Comparison of ENCODE assay signal across 18 mouse cellular contexts in the genomic region with DNA sequence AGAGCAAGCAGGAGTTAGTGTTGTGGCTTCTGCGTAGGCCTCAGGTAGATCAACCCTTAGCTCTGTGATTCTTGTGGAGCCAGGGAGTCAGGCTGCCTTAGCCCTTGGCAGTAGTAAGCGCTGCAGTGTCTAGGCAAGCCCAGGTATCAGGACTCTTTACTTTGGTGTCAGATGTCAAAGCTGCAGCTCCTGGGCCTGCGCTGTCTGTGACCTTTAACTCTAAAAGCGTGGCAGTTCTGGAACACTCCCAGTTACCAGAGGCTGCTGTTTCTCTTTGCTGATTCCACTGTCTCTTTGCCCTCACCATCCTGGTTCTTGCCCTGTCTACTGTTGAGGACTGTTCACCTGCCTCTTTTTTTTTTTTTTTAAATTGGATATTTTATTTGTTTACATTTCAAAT. TPM values are rescaled to one million over a fixed set of nuclear protein-coding genes. Genes with fewer than 3 reads are reported as not detected.
DNase-seq lines count a peak whose midpoint lies in the region; ATAC-seq and TF ChIP-seq lines count a peak whose summit lies in the region.
"Had no signal": no experiment of that assay in that cellular context is flagged by ENCODE, and none has a peak within 500 bp of the region (broad histone marks: within the 10 kb centered on the region; RNA-seq: fewer than 3 reads in every experiment).

No protein-coding gene starts in this region.

- TF ChIP-seq EP300 in liver, embryonic 14.5 days (IDR thresholded peaks at IDR 0.05; ENCODE audit: low read depth) = no peak

- H3K9me3 ChIP-seq in liver, embryonic 11.5 days (ENCODE audit: control insufficient read depth, low read length) = no peaks in the 10 kb centered on the region
- no peaks in the 10 kb centered on the region for H3K9me3 ChIP-seq in liver, embryonic 14.5 days (ENCODE audit: control insufficient read depth, low read length)
- H3K9me3 ChIP-seq: embryonic facial prominence, embryonic 13.5 days; forebrain, embryonic 10.5 days; hindbrain, embryonic 10.5 days; hindbrain, embryonic 15.5 days had no signal

- H3K9ac ChIP-seq in liver, adult 2 months (ENCODE audit: low read depth, low read length) = no peak overlapping the region
- H3K9ac ChIP-seq in liver, embryonic 11.5 days (ENCODE audit: low read depth, low read length) = no peak overlapping the region
- no peak overlapping the region for H3K9ac ChIP-seq in liver, embryonic 14.5 days (replicated peaks)
- H3K9ac ChIP-seq: embryonic facial prominence, embryonic 13.5 days; heart, embryonic 12.5 days; hindbrain, embryonic 15.5 days had no signal

- 20% methylated on average over 4 of the region's 4 CpGs for WGBS in liver, adult 2 months
- 66% methylated on average over 4 of the region's 4 CpGs for WGBS in liver, embryonic 11.5 days
- WGBS in liver, embryonic 14.5 days (ENCODE audit: insufficient replicate concordance) = 66% methylated on average over 4 of the region's 4 CpGs

- peak; percentile 96 for DNase-seq in liver, adult 2 months (ENCODE audit: extremely low read depth, low read depth, low spot score)
- DNase-seq in liver, embryonic 11.5 days (ENCODE audit: low spot score) = no peak
- peak; percentile 31 for DNase-seq in fat pad, adult 2 months (ENCODE audit: extremely low read depth, low read depth, low spot score)
- no peak for DNase-seq in liver, embryonic 14.5 days (ENCODE audit: low read depth in 3 of 3, low spot score in 3 of 3)
- DNase-seq in skeletal muscle tissue, adult 2 months (ENCODE audit: low read depth, low spot score) = peak; percentile 13
- DNase-seq in thymus, postnatal 36 days = no peak
- DNase-seq: adrenal gland, adult 2 months; adrenal gland, postnatal 25 days; cerebellum, adult 2 months; cerebellum, postnatal 10 days; heart, adult 18-20 months had no signal

- no peak for TF ChIP-seq POLR2A in liver, adult 2 months (IDR thresholded peaks at IDR 0.05; ENCODE audit: extremely low read depth, insufficient read depth, low read length)

- H3K79me2 ChIP-seq in liver, adult 2 months (ENCODE audit: control insufficient read depth, insufficient read depth, low read length) = no peaks in the 10 kb centered on the region

- ATAC-seq in liver, embryonic 11.5 days (replicated peaks; ENCODE audit: low FRiP score) = no peak
- ATAC-seq in liver, embryonic 14.5 days (ENCODE audit: insufficient read depth) = peak; percentile 28; the same call in 1 of the 2 replicates
- no peak for ATAC-seq in erythroid progenitor cell, adult 5-6 weeks (replicated peaks; ENCODE audit: low FRiP score, poor library complexity, severe bottlenecking)
- ATAC-seq: forebrain, embryonic 14.5 days had no signal

- no peak for TF ChIP-seq CTCF in liver, adult 2 months (IDR thresholded peaks at IDR 0.05; ENCODE audit: low read depth, low read length)
- TF ChIP-seq CTCF in liver, embryonic 14.5 days (IDR thresholded peaks at IDR 0.05; ENCODE audit: low read depth) = no peak

- H3K36me3 ChIP-seq in liver, adult 2 months (ENCODE audit: control insufficient read depth, insufficient read depth, low read length) = no peaks in the 10 kb centered on the region
- no peaks in the 10 kb centered on the region for H3K36me3 ChIP-seq in liver, embryonic 11.5 days (ENCODE audit: control insufficient read depth, insufficient read depth, low read length)
- H3K36me3 ChIP-seq in liver, embryonic 14.5 days (replicated peaks; ENCODE audit: control insufficient read depth, insufficient read depth, low read depth) = no peaks in the 10 kb centered on the region
- H3K36me3 ChIP-seq: embryonic facial prominence, embryonic 13.5 days; forebrain, embryonic 10.5 days; heart, embryonic 12.5 days; hindbrain, embryonic 10.5 days; hindbrain, embryonic 15.5 days had no signal

- H3K27me3 ChIP-seq in liver, adult 2 months (ENCODE audit: control insufficient read depth, insufficient read depth, low read length) = no peaks in the 10 kb centered on the region
- no peaks in the 10 kb centered on the region for H3K27me3 ChIP-seq in liver, embryonic 11.5 days (replicated peaks; ENCODE audit: control insufficient read depth, insufficient read depth, low read length)
- no peaks in the 10 kb centered on the region for H3K27me3 ChIP-seq in liver, embryonic 14.5 days (ENCODE audit: control insufficient read depth, insufficient read depth, low read length)
- H3K27me3 ChIP-seq: embryonic facial prominence, embryonic 13.5 days; heart, embryonic 12.5 days; hindbrain, embryonic 15.5 days had no signal

- peaks cover 12% of the 10 kb centered on the region for H3K4me1 ChIP-seq in liver, adult 2 months (ENCODE audit: control insufficient read depth, insufficient read depth, low read length)
- peaks cover 3% of the 10 kb centered on the region; the same call in 1 of the 2 replicates for H3K4me1 ChIP-seq in liver, embryonic 11.5 days (replicated peaks; ENCODE audit: control insufficient read depth, insufficient read depth, low read length)
- peaks cover 0 to 2% of the 10 kb centered on the region in 2 experiments; a peak in 1 of 4 replicates for H3K4me1 ChIP-seq in liver, embryonic 14.5 days (replicated peaks; ENCODE audit: control insufficient read depth in 2 of 2, insufficient read depth in 2 of 2, low read length in 1 of 2)
- H3K4me1 ChIP-seq: embryonic facial prominence, embryonic 13.5 days; hindbrain, embryonic 15.5 days had no signal

- H3K4me3 ChIP-seq in liver, adult 2 months (ENCODE audit: insufficient read depth, low read depth, low read length) = no peak overlapping the region
- no peak overlapping the region for H3K4me3 ChIP-seq in liver, embryonic 11.5 days (ENCODE audit: low read depth, low read length)
- H3K4me3 ChIP-seq in liver, embryonic 14.5 days (ENCODE audit: insufficient read depth in 1 of 2, low read depth in 2 of 2, low read length in 2 of 2) = no peak overlapping the region
- H3K4me3 ChIP-seq: embryonic facial prominence, embryonic 13.5 days; forebrain, embryonic 10.5 days; heart, embryonic 12.5 days; hindbrain, embryonic 10.5 days; hindbrain, embryonic 15.5 days had no signal

- no peak overlapping the region for H3K4me2 ChIP-seq in liver, embryonic 11.5 days
- H3K4me2 ChIP-seq in liver, embryonic 14.5 days (ENCODE audit: low read depth) = no peak overlapping the region
- H3K4me2 ChIP-seq: embryonic facial prominence, embryonic 13.5 days; heart, embryonic 12.5 days; hindbrain, embryonic 15.5 days had no signal

- H3K27ac ChIP-seq in liver, adult 2 months (replicated peaks; ENCODE audit: insufficient read depth, low read depth, low read length) = peak overlapping the region; percentile 48; the same call in 1 of the 2 replicates
- no peak overlapping the region for H3K27ac ChIP-seq in liver, embryonic 11.5 days (ENCODE audit: low read depth, low read length)
- no peak overlapping the region for H3K27ac ChIP-seq in liver, embryonic 14.5 days
- H3K27ac ChIP-seq: embryonic facial prominence, embryonic 13.5 days; forebrain, embryonic 10.5 days; hindbrain, embryonic 10.5 days; hindbrain, embryonic 15.5 days had no signal

RNA-seq across cellular contexts. Expression of a gene that starts 23.0 kb away (rescaled TPM):
- total RNA-seq in liver, adult 2 months (2014; rRNA removed) = 3.5 and 3.8 TPM in 2 replicates
- polyA plus RNA-seq in liver, adult 2 months (2012; rRNA removed) = 5.8 and 10.5 TPM in 2 replicates
- polyA plus RNA-seq in liver, embryonic 11.5 days (2014; fragmentation: Nextera tagmentation; extraction: Ambion mirVana) = 1.8 and 1.9 TPM in 2 replicates
- polyA plus RNA-seq in liver, embryonic 14.5 days (2012; rRNA removed) = 1.4 and 1.7 TPM in 2 replicates
- 1.3 and 1.6 TPM in 2 replicates for polyA plus RNA-seq in liver, embryonic 14.5 days (2014; fragmentation: Nextera tagmentation; extraction: Ambion mirVana)
- total RNA-seq in erythroid progenitor cell, adult 5-6 weeks (2015; ENCODE audit: low replicate concordance) = 2.9 and 5.0 TPM in 2 replicates
- 0.61 and 1.0 TPM in 2 replicates for total RNA-seq in erythroid progenitor cell, adult 5-6 weeks (2017; ENCODE audit: low replicate concordance)

Comparison
In these comparisons a context has a peak if more than half of its experiments do, and no peak if none do; other contexts are left out.
1. DNase-seq: peak in liver, adult 2 months (single experiment), fat pad, adult 2 months (single experiment) and skeletal muscle tissue, adult 2 months (single experiment); none in liver, embryonic 11.5 days (single experiment), liver, embryonic 14.5 days (0 of 3) and thymus, postnatal 36 days (0 of 2).